In the genomic region with DNA sequence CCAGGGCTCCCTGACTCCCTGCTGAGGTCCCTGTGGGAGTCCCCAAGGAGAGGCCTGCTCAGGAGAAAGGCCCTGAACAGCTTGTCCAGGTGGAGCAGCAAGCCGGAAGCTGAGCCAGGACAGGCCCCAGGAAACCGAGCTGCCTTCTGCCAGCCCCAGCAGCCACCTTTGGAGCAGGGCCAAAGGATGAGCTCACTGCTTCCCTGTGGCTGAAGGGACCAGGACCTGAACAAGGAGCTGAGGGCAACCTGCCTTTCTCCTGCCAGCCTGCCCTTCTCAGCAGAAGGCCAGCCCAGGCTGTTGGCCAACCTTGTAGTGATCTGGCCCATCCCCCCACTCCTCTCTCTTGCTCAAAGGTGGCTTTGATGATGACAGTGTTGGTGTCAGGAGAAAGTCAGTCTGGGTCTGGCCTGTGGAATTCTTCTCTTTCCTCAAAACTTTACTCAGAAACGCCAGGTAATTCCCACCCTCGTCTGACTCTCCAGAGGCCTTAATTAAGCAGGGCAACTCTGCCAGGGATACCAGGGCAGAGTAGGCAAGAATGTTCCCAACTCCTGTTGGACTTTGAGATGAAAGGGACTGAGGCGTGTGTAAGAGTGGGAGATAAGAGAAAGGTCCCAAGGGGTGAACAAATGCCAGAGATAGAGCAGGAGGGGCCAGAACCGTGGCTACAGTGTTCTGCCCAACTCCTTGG, we compare ENCODE assay signal across 9 mouse cellular contexts. TPM values are rescaled to one million over a fixed set of nuclear protein-coding genes. Genes with fewer than 3 reads are reported as not detected.
DNase-seq lines count a peak whose midpoint lies in the region; ATAC-seq and TF ChIP-seq lines count a peak whose summit lies in the region.
"Had no signal": no experiment of that assay in that cellular context is flagged by ENCODE, and none has a peak within 500 bp of the region (broad histone marks: within the 10 kb centered on the region; RNA-seq: fewer than 3 reads in every experiment).

No protein-coding gene starts in this region.

- H3K4me2 ChIP-seq in liver, postnatal 0 days (ENCODE audit: low read depth, low read length): no peak overlapping the region
- H3K4me2 ChIP-seq in liver, embryonic 12.5 days: no peak overlapping the region
- H3K4me2 ChIP-seq in myocyte (ENCODE audit: low read depth): peak overlapping the region; percentile 4
- no peak overlapping the region for H3K4me2 ChIP-seq in forebrain, postnatal 0 days (ENCODE audit: low read depth)

- H3K4me3 ChIP-seq in liver, postnatal 0 days (ENCODE audit: low read depth, low read length): no peak overlapping the region
- no peak overlapping the region for H3K4me3 ChIP-seq in liver, embryonic 12.5 days
- no peak overlapping the region for H3K4me3 ChIP-seq in myocyte
- H3K4me3 ChIP-seq in forebrain, postnatal 0 days (ENCODE audit: low read depth, low read length): no peak overlapping the region

- no peak for TF ChIP-seq POLR2A in myocyte (IDR thresholded peaks at IDR 0.05; ENCODE audit: insufficient read length, low read depth)

- no peaks in the 10 kb centered on the region for H3K36me3 ChIP-seq in liver, postnatal 0 days (replicated peaks; ENCODE audit: insufficient read depth, low read length)
- H3K36me3 ChIP-seq in liver, embryonic 12.5 days: no peaks in the 10 kb centered on the region
- no peaks in the 10 kb centered on the region for H3K36me3 ChIP-seq in myocyte (ENCODE audit: control insufficient read depth, insufficient read depth)
- peaks cover 34% of the 10 kb centered on the region for H3K36me3 ChIP-seq in forebrain, postnatal 0 days (ENCODE audit: insufficient read depth)

- no peak overlapping the region for H3K9ac ChIP-seq in liver, postnatal 0 days (replicated peaks)
- H3K9ac ChIP-seq in liver, embryonic 12.5 days: no peak overlapping the region
- no peak overlapping the region for H3K9ac ChIP-seq in forebrain, postnatal 0 days

- no peak for TF ChIP-seq CTCF in liver, postnatal 0 days (IDR thresholded peaks at IDR 0.05; ENCODE audit: low read depth)
- TF ChIP-seq CTCF in forebrain, postnatal 0 days (IDR thresholded peaks at IDR 0.05; ENCODE audit: low read depth): no peak

- no peak overlapping the region for H3ac ChIP-seq in myocyte (ENCODE audit: control insufficient read depth, insufficient read length)

- H3K79me2 ChIP-seq in myocyte (ENCODE audit: control insufficient read depth, insufficient read depth): no peaks in the 10 kb centered on the region

- no peak for TF ChIP-seq EP300 in liver, postnatal 0 days (IDR thresholded peaks at IDR 0.05; ENCODE audit: low read depth)

- no peak overlapping the region for H3K27ac ChIP-seq in liver, postnatal 0 days (ENCODE audit: low read depth)
- H3K27ac ChIP-seq in liver, embryonic 12.5 days: no peak overlapping the region
- H3K27ac ChIP-seq in forebrain, postnatal 0 days (ENCODE audit: low read depth, low read length): no peak overlapping the region

- H3K27me3 ChIP-seq in liver, postnatal 0 days (ENCODE audit: insufficient read depth, low read length): 0 out of 2 replicates have a peak, but pooled peaks cover 3% of the 10 kb centered on the region
- peaks cover 35% of the 10 kb centered on the region for H3K27me3 ChIP-seq in liver, embryonic 12.5 days (replicated peaks)
- no peaks in the 10 kb centered on the region for H3K27me3 ChIP-seq in myocyte (ENCODE audit: control insufficient read depth, insufficient read depth, insufficient read length)
- no peaks in the 10 kb centered on the region for H3K27me3 ChIP-seq in forebrain, postnatal 0 days (ENCODE audit: insufficient read depth, low read length)

- no peaks in the 10 kb centered on the region for H3K4me1 ChIP-seq in liver, postnatal 0 days (ENCODE audit: insufficient read depth)
- H3K4me1 ChIP-seq in liver, embryonic 12.5 days: no peaks in the 10 kb centered on the region
- H3K4me1 ChIP-seq in forebrain, postnatal 0 days (ENCODE audit: insufficient read depth): no peaks in the 10 kb centered on the region

- DNase-seq in liver, postnatal 0 days: peak; percentile 47
- peak; percentile 89 for DNase-seq in adrenal gland, postnatal 10 days
- peak; percentile 52 for DNase-seq in gastrocnemius, postnatal 10 days
- DNase-seq in embryo, embryonic 10.5 days (ENCODE audit: low spot score): no peak
- no peak for DNase-seq in forebrain, postnatal 0 days
- DNase-seq in right cerebral cortex, postnatal 36 days (ENCODE audit: low spot score in 2 of 2): no peak

- WGBS in liver, postnatal 0 days (ENCODE audit: insufficient replicate concordance): 35% methylated on average over 6 of the region's 6 CpGs
- WGBS in liver, embryonic 12.5 days (ENCODE audit: insufficient replicate concordance): 38% methylated on average over 6 of the region's 6 CpGs
- 51% methylated on average over 6 of the region's 6 CpGs for WGBS in forebrain, postnatal 0 days

- ATAC-seq in liver, postnatal 0 days: no peak
- no peak for ATAC-seq in liver, embryonic 12.5 days
- ATAC-seq in forebrain, postnatal 0 days: no peak

- H3K9me3 ChIP-seq in liver, postnatal 0 days (ENCODE audit: low read length): no peaks in the 10 kb centered on the region
- H3K9me3 ChIP-seq in liver, embryonic 12.5 days (replicated peaks): no peaks in the 10 kb centered on the region
- no peaks in the 10 kb centered on the region for H3K9me3 ChIP-seq in forebrain, postnatal 0 days (ENCODE audit: low read length)

TF ChIP-seq in myocyte, 11 proteins besides CTCF, POLR2A, EP300 and RAD21:
- TF ChIP-seq MYOG (IDR thresholded peaks at IDR 0.05; ENCODE audit: control insufficient read depth in 1 of 3, insufficient read depth in 1 of 3, insufficient read length in 2 of 3, low read depth in 2 of 3) (peak in 1 of 3 experiments; percentile 16), MAX (IDR thresholded peaks at IDR 0.05; ENCODE audit: low read depth) (no peak), TCF3 (IDR thresholded peaks at IDR 0.05; ENCODE audit: insufficient read length, low read depth) (no peak), MYOD1 (IDR thresholded peaks at IDR 0.05; ENCODE audit: control insufficient read depth in 1 of 3, insufficient read length in 2 of 3, low read depth in 2 of 3) (no peak), TCF12 (IDR thresholded peaks at IDR 0.05; ENCODE audit: insufficient read depth, poor library complexity, severe bottlenecking) (no peak)

RNA-seq across cellular contexts. Expression of a gene that starts 13.8 kb away (rescaled TPM):
- polyA plus RNA-seq in liver, postnatal 0 days (2015; fragmentation: Nextera tagmentation; extraction: Ambion mirVana): 6.6 and 7.5 TPM in 2 replicates
- polyA plus RNA-seq in liver, embryonic 12.5 days (2016; fragmentation: Nextera tagmentation; extraction: Ambion mirVana): 6.0 and 6.6 TPM in 2 replicates
- total RNA-seq in adrenal gland, postnatal 10 days (2021): 10 to 100 TPM; 54.2 to 56.7 TPM
- total RNA-seq in gastrocnemius, postnatal 10 days (2021): 10 to 100 TPM; 14.3 to 16.9 TPM
- 32.2 TPM for polyA plus RNA-seq in myocyte (2012; fragmentation: generic; extraction: Trizol)
- total RNA-seq in forebrain, postnatal 0 days (2014; rRNA removed): 26.4 and 31.4 TPM in 2 replicates
- 53.4 and 55.5 TPM in 2 replicates for polyA plus RNA-seq in forebrain, postnatal 0 days (2015; fragmentation: Nextera tagmentation; extraction: Ambion mirVana)

RNA-seq across cellular contexts. Expression of a gene that starts 21.3 kb away (rescaled TPM):
- polyA plus RNA-seq in liver, postnatal 0 days (2015; fragmentation: Nextera tagmentation; extraction: Ambion mirVana): 120 and 130 TPM in 2 replicates
- 186 and 198 TPM in 2 replicates for polyA plus RNA-seq in liver, embryonic 12.5 days (2016; fragmentation: Nextera tagmentation; extraction: Ambion mirVana)
- 100 to 1,000 TPM; 106 to 121 TPM for total RNA-seq in adrenal gland, postnatal 10 days (2021)
- total RNA-seq in gastrocnemius, postnatal 10 days (2021): 10 to 100 TPM; 58.0 to 63.8 TPM
- polyA plus RNA-seq in myocyte (2012; fragmentation: generic; extraction: Trizol): 198 TPM
- total RNA-seq in forebrain, postnatal 0 days (2014; rRNA removed): 91.9 and 99.3 TPM in 2 replicates
- 145 and 171 TPM in 2 replicates for polyA plus RNA-seq in forebrain, postnatal 0 days (2015; fragmentation: Nextera tagmentation; extraction: Ambion mirVana)

RNA-seq across cellular contexts. Expression of a gene that starts 29.3 kb away (rescaled TPM):
- 0.15 and 0.19 TPM in 2 replicates for polyA plus RNA-seq in liver, postnatal 0 days (2015; fragmentation: Nextera tagmentation; extraction: Ambion mirVana)
- 0.04 and 0.07 TPM in 2 replicates for polyA plus RNA-seq in liver, embryonic 12.5 days (2016; fragmentation: Nextera tagmentation; extraction: Ambion mirVana)
- total RNA-seq in adrenal gland, postnatal 10 days (2021): not detected
- total RNA-seq in gastrocnemius, postnatal 10 days (2021): not detected
- polyA plus RNA-seq in myocyte (2012; fragmentation: generic; extraction: Trizol): not detected
- not detected in 2 replicates for total RNA-seq in forebrain, postnatal 0 days (2014; rRNA removed)
- polyA plus RNA-seq in forebrain, postnatal 0 days (2015; fragmentation: Nextera tagmentation; extraction: Ambion mirVana): 0.06 and 0.12 TPM in 2 replicates
- total RNA-seq: megakaryocyte-erythroid progenitor cell, adult 5-6 weeks had no signal

RNA-seq across cellular contexts. Expression of a gene that starts 30.2 kb away (rescaled TPM):
- polyA plus RNA-seq in liver, postnatal 0 days (2015; fragmentation: Nextera tagmentation; extraction: Ambion mirVana): not detected in 2 replicates
- 0.04 TPM in 1 of 2 replicates, not detected in the other for polyA plus RNA-seq in liver, embryonic 12.5 days (2016; fragmentation: Nextera tagmentation; extraction: Ambion mirVana)
- 1 to 10 TPM; 2.5 to 3.4 TPM for total RNA-seq in adrenal gland, postnatal 10 days (2021)
- total RNA-seq in gastrocnemius, postnatal 10 days (2021): under 1 TPM in 1 of 2 experiments, not detected in 1; 0.11 TPM
- polyA plus RNA-seq in myocyte (2012; fragmentation: generic; extraction: Trizol): 0.02 TPM
- 124 and 128 TPM in 2 replicates for total RNA-seq in forebrain, postnatal 0 days (2014; rRNA removed)
- polyA plus RNA-seq in forebrain, postnatal 0 days (2015; fragmentation: Nextera tagmentation; extraction: Ambion mirVana): 15.5 and 17.0 TPM in 2 replicates

RNA-seq across cellular contexts. Expression of a gene that starts 54.5 kb away (rescaled TPM):
- polyA plus RNA-seq in liver, postnatal 0 days (2015; fragmentation: Nextera tagmentation; extraction: Ambion mirVana): 1.1 and 1.7 TPM in 2 replicates
- 1.2 and 1.5 TPM in 2 replicates for polyA plus RNA-seq in liver, embryonic 12.5 days (2016; fragmentation: Nextera tagmentation; extraction: Ambion mirVana)
- total RNA-seq in adrenal gland, postnatal 10 days (2021): 10 to 100 TPM; 20.6 to 34.4 TPM
- 10 to 100 TPM; 11.7 to 11.9 TPM for total RNA-seq in gastrocnemius, postnatal 10 days (2021)
- 2.7 TPM for polyA plus RNA-seq in myocyte (2012; fragmentation: generic; extraction: Trizol)
- total RNA-seq in forebrain, postnatal 0 days (2014; rRNA removed): 1.6 and 1.9 TPM in 2 replicates
- polyA plus RNA-seq in forebrain, postnatal 0 days (2015; fragmentation: Nextera tagmentation; extraction: Ambion mirVana): 1.6 and 1.9 TPM in 2 replicates
- total RNA-seq: megakaryocyte-erythroid progenitor cell, adult 5-6 weeks had no signal

Comparison
In these comparisons a context has a peak if more than half of its experiments do, and no peak if none do; other contexts are left out.
1. DNase-seq: peak in liver, postnatal 0 days (single experiment), adrenal gland, postnatal 10 days (single experiment) and gastrocnemius, postnatal 10 days (single experiment); none in embryo, embryonic 10.5 days (single experiment), forebrain, postnatal 0 days (single experiment) and right cerebral cortex, postnatal 36 days (0 of 2).